Mouse (Mus musculus) spleen, postnatal 4 days (tissue): ENCODE results near the gene Pan2.
"Not testable (repeated sequence)": the region's sequence is repeated elsewhere in the genome, so short reads cannot be mapped to it uniquely, and the experiment has no call there.

Experiments used
- DNase-seq, 2 experiments: peaks; one replicate each; pipeline ENCODE4 v3.0.0; 2022; ENCODE audit warnings: low spot score in 2 of 2

Gene Pan2

DNA sequence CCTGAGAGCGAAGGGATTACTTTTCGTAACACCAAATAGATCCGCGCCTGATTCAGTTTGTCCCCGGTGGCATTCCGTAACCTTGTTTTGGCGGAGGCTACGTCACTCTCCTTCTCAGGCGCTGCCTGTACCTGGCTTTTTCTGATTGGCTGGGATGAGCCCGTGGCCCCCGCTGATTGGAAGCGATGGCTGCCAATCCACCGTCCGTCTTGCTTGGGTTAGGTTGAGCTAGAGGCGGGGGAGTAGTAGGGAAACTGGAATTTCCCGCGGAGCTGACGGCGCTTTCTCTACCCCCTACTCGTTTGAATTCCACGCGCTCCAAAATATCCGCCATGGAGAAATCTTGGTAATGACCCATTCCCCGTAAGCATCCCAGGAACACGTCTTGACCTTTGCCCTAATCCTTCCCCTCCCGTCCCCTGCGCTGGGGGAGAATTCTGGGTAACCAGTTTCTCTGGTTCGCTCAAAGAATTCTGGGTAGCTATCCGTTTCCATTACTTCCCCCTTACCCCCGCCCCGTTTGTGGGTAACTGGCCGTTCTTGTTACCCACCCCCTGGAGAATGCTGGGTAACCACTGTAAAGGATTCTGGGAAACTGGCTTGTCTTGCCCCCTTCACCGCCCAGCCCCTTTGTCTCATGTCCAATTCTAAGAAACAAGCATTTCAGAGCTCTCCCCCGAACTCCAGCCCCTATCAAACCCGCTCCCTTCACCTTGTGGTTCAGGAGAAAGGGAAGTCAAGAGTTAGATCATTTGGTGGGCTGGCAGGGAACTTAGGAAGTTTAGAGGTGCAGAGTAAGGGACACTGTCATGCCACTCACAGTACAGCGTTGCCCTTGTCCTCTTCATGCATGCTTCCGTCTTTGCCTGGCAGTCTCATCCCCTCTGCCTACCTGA is at the start of gene Pan2:
Gene Pan2, plus strand, starts transcription at position 210 of the 896 bp plus-strand sequence.
- peak; percentile 99 for DNase-seq

DNA sequence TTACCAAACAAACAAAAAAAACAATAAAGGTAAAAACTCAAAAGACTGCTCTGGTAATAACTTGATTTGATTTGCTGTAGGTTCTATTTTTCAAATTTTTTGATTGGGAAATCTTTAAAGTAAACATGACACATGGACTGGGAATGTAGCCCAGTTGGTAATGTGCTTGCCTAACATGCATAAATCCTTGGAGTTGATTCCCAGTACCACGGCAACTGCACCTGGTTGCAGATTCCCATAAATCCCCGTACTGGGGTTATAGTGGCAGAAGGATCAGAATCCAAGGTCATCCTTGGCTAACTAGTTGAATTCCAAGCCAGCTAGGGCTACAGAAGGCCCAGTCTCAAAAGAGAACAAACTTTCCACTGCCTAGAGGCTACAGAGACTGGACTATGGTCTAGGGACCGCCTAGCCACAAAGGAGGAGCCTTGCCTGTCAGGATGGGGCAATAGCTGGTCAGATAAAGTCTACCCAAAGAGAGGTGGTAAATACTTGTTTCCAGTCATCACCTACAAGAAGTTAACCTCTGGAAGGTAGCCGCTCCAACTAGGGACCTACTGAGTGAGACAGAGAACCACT is 49.4 kb upstream of the Pan2 start, which contains the start of gene Apon:
Gene Apon, plus strand, starts transcription at position 420 of the 579 bp plus-strand sequence.
- DNase-seq = no peak

DNA sequence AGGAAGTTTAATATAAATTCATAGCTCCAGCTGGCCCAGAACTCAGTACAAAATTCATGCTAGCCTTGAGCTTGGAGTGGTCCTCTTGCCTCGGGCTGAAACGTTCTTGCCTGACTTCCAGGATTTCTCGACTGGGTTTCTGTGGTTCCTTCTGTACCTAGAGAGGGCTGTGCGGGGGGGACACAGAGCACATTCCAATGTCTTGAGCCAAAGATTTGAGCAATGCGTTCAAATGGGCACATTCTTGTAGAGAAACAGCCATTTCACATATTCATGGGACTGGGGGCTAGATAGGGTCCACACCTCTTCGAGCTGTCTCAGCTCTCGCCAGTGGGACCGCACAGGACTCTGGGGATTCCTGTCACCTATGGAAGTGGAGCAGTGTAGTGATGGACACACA is 47.2 kb upstream of the Pan2 start:
- DNase-seq = no peak

DNA sequence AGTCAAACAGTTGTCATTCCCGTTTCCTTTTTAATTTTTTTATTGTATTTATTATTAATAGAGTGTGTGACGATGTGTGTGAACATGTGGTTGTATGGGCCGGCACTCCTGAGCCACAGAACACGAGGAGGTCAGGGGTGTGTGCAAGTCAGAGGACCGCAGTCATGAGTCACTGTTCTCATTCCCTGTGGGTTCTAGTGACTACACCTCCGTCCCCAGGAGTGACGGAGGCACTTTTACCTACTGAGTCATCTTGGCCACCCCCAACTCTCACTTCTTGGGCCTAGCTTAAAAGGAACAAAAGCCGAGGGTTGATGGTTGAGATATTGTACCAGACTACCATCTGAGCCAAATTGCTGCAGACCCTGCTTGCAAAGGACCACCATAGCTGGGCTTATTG is 46.8 kb upstream of the Pan2 start:
- no peak for DNase-seq

DNA sequence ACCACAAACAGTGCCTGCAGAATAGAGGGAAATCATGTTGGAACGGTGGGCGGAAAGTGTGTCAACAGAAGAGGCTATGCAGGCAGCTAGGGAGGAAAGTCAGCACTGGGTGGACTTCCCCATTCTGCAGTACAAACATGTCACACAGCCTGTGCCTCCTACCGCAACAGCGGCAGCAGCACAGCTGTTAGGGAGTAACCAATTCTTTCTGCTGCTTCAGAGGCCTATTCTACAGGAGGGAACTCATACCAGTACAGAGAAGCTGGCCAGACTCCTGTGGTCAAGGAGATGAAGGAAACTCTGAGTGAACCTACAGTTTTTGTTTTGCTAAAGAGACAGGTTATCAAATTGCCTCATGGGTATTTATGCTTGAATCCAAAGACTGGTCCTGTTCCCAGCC is 44.2 kb upstream of the Pan2 start:
- DNase-seq = no peak

DNA sequence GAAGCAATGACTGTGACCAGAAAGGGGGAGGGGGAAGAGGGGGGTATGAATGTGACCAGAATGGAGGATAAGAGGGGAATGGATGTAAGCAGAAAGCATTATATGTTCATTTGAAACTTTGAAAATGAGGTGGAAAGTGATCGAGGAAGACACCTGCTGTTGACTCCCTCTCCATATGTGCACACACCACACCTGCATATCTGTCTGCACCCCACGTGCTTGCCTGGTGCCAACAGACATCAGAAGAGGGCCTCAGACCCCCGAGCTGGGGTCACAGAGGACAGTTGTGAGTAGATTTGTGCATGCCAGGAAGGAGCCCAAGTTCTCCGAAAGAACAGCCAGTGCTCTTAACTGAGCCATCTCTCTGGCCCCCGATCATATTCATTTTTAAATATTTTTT is 43.2 kb upstream of the Pan2 start:
- no peak for DNase-seq

DNA sequence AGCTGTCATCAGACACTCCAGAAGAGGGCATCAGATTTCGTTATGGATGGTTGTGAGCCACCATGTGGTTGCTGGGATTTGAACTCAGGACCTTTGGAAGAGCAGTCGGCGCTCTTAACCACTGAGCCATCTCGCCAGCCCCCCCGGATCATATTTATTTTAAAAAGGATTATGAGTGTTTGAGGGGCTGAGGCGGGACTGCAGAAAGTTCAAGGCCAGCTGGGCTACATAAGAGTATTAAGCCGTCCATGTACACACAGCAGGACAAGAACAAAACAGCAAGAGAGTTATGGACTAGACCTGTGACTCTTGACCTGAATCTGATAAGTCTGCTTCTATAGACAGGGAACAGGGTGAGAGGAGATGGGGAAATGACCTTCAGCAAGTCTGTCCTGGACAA is 42.8 kb upstream of the Pan2 start:
- not testable (repeated sequence) for DNase-seq

DNA sequence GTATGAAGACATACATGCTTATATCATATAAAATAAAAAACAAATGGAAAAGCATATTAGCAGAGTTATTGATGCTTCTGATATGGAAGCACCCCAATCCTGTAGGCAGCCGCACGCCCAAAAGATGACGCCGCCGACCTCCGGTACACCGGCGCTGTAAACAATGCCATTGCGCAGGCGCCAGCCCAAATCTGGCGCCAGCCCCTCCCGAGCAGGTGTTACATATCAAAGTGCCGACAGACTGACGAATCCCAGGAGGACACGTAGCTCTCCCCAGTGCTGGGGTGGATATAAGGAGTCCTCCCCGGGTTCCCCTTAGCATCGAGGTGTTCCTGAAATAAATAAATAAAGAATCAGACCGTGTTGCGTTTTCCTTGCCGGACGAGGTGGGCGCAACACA is 40.8 kb upstream of the Pan2 start:
- no peak for DNase-seq

DNA sequence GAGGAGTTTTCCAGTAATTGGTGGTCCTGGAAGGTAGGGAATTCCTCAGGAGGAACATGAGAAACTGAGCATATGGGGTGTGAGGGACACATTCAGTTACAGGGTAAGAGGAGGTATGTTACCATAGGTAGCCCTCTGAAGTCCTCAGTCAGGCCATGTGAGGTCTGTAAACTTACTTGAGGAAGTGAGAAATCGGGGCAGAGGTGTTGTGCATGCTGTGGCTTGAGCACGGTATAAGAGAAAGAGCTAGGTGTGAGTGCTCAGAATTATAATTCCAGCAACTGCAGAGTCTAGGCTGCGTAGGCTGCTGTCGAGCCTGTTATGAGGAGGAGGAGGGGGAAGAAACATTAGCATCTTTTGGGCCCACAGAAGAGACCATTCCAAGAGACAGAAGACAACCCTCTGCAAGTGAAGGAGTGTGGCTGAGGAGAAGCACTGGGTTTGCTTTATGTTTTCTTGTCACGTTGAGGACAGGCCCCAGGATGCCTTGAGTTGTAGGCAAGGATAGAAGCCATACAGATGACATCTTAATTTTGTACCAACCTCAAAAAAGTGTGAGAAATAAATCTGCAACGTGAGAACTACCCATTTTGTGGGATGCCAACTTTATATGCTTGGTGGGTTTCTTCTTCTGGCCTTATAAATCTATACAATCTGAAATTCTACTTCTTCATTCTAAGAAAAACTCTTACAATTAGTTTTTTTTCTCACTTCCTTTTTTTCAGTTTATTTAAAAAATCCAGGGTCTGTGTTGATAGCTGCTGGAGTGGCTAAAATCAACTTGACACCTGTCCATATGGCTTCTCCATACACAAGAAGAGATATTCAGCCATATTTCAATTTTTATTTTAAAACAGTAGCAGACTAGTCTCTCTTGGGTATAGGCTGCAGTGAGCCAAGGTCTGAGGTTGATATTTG is 39.5 kb upstream of the Pan2 start:
- no peak for DNase-seq

DNA sequence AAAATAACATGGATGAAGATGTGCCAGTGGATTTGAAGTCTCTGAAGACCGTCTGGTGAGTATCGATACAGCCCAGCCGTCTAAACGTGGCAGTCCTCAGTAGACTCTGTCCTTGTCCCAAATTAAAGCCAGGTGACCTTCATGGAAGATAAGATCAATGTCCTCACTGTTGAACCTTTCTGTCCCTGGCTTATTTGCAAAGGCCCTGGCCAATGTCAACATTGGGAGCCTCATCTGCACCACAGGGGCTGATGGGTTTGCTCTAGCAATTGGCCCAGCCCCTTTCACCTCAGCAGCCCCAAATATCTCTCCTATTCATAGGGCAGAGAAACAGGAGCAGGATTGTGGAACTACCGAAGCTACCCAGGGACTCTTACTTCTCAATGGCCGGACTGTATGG is 34.8 kb upstream of the Pan2 start, which contains the start of gene Apof:
Gene Apof, plus strand, starts transcription at position 301 of the 400 bp plus-strand sequence.
- no peak for DNase-seq

DNA sequence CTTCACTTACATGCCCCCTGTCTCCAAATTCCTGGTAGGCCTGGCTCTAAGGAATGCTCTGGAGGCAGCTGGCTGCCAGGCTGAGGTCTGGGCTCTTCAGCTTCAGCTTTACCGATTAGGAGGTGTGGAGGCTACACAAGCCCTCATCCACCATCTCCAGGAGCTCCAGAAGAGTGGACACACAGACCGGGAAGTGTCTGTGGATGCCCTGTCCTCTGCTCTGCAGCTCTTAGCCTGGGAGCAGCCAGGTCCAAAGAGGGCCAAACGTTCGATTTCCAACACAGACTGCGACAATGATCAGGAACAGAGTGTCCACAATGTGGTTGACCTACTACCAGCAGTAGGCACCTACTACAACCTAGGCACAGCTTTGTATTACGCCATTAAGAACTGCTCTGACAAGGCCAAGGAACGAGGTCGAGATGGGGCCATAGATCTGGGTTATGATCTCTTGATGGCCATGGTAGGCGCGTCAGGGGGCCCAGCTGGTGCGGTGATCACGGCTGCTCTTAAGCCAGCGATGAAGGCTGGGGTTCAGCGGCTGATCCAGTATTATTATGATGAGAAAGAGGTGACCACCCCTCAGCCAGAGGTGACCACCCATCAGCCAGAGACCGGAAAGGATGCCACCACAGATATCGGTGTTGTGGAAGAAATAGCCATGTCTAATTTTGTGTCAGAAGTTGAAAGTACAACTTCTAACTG is 33.8 kb upstream of the Pan2 start:
- no peak for DNase-seq

DNA sequence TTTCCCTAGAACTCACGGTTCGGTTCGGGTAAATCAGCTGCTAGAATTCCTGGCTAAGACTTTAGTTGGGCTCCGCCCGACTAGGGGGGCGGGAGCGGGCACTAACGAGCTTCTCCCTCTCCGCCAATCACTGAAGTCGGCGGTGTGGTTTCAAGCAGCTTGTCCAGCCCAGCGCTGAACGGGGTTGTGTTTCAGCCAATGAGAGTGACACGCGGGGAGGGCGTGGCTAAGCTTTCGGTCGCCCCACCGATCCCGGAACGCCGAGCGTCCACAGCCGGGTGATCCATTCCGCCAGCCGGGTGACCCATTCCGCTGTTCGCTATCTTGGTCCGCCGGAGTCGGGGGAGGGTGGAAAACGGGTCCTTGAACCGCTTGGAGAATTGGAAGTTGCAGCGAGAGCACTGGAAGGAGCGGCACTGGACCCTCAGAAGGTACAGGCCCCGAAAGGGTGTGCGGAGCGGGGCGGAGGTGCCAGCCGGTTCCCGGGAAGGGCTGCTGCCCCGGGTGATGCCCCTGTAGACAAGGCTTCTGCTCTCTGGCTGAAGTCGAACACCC is 32.8 kb upstream of the Pan2 start, which contains the start of gene Stat2:
Gene Stat2, plus strand, starts transcription at position 273 of the 555 bp plus-strand sequence.
- DNase-seq = peak; percentile 96 to 97

DNA sequence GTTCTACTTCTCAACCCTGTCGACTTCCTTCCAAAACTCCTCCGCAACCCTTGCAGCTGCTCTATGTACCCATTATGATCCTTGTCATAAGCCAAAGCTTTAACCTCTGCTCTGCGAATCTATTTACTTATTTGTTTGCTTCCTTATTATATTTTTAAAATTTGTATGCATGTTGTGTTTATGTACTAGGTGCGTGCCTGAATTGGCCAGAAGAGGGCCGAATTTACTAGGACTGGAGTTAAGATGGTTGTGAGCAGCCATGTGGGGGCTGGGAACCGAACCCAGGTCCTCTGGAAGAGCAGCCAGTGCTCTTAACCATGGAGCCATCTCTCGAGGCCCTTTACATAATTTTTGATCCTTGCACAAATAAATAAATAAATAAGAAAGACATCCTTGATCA is 32.3 kb upstream of the Pan2 start:
- DNase-seq = no peak

DNA sequence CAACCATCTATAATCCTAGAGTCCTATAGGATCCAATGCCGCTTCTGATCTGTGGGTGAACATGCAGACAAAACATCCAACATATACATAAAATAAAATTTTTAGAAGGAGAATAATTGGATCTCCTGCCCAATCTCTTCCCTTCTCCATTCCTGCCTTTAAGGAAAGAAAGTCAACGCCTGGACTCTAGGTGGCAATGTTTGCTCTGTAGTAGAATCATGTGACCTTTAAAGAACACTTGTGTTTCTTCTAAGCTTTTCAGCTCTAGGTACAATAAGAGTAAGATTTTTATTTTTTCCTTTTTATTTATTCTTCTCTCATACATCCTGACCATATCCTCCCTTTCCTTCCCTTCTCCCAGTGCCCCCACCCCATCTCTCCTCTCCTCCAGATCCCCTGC is 31.3 kb upstream of the Pan2 start:
- no peak for DNase-seq

DNA sequence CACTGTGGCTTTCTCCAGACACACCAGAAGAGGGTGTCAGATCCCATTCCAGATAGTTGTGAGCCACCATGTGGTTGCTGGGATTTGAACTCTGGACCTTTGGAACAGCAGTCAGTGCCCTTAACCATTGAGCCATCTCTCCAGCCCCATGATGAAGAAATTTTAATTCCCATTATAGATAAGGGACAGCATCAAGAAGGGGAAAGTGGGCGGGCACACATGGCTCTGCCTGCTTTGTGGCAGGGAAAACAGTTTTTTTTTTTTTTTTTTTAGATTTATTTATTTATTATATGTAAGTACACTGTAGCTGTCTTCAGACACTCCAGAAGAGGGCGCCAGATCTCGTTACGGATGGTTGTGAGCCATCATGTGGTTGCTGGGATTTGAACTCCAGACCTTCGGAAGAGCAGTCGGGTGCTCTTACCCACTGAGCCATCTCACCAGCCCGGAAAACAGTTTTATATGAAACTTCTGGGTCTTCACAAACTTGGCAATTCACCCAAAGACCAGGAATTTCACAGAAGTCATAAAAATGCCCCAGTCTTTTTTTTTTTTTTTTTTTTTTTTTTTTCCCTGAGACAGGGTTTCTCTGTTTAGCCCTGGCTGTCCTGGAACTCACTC is 30.2 kb upstream of the Pan2 start:
- not testable (repeated sequence) for DNase-seq

DNA sequence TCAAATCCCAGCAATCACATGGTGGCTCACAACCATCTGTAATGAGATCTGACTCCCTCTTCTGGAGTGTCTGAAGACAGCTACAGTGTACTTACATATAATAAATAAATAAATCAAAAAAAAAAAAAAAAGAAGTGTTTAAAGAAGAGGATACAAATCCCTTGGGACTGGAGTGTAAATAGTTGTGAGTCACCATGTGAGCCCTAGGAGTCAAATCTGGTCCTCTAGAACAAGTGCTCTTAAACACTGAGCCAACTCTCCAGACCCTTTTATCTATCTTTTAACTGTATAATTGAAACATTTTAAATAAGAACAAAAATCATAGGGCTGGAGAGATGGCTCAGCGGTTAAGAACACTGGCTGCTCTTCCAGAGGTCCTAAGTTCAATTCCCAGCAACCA is 27.8 kb upstream of the Pan2 start:
- not testable (repeated sequence) for DNase-seq

DNA sequence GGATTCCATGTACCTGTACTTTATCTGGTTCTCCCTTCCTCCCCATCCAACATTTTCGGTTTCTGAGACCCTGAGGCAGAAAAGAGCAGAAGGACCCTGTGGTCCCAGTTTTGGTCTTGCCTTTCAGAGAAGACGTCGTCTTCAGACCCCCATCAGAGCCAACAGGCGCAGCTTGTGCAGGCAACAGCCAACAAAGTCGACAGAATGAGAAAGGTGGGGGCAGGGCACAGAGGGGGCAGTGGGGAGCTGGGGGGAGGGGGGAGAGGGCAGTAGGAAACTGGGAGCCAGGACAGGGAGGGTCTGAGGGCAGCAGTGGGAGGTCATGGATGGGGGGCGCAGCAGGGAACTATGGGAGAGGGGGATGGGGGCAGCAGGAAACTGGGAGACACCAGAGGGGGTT is 25.0 kb upstream of the Pan2 start:
- no peak for DNase-seq

DNA sequence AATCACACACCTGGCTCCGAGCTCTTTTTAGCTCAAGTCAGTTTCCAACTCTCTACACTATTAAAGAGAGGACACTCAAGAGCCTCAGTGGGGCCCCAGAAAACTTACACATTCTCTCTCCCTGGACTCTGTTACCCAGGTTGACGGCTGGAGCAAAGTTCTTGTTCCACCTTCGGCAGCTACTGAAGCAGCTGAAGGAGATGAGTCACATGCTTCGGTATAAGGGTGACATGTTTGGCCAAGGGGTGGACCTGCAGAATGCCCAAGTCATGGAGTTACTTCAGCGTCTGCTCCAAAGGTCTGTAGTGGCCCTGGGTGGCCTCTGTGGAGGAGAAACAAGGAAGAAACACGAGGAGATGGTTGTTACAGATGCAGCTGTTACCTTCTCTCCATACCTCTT is 22.2 kb upstream of the Pan2 start:
- no peak for DNase-seq

DNA sequence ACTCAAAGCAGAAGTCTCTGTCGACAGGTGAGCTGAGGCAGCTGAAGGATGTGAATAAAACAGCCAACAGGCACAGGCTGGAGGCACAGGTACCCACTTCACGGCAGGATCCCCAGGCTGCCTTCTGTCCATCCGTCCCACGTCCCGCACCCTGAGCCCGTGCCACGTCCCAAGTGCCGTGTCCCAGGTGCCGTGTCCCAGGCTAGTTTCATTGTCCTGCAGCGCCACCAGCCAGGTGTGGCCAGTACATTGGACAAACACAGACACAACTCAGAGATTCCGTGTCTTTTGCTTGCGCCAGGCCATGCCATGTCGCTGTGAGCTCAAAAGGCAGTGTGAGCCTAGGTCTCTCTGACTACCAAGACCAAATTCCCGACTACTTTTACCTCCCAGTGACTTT is 21.5 kb upstream of the Pan2 start:
- no peak for DNase-seq

DNA sequence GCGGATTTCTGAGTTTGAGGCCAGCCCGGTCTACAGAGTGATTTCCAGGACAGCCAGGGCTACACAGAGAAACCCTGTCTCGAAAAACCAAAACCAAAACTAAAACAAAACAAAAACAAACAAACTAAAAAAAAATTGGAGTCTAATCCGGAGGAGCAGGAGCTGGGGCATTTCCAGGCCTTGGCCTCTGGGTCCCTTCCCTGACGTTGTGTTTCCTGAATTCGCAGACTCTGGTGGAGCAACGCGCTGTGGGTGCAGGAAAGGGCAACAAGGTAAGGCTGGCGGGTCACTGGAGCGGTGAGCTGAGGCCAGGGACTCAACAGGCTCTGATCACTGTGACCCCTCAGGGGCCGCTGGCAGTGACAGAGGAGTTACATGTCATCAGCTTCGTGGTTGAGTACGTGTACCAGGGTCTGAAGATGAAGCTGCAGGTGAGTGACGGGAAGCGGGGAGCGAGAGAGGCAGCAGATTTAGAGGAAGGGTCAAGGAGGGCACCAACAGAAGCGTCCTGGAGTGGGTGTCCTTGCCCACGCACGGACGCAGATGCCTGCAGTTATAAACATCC is 20.2 kb upstream of the Pan2 start:
- DNase-seq = no peak
